Mouse (Mus musculus): ENCODE measurements around the gene Vmn1r86. TPM values are rescaled to one million over a fixed set of nuclear protein-coding genes. Genes with fewer than 3 reads are reported as not detected.
"Not testable (repeated sequence)": the region's sequence is repeated elsewhere in the genome, so short reads cannot be mapped to it uniquely, and the experiment has no call there.

The Vmn1r86 gene
- not detected for total RNA-seq (2021)
- long read RNA-seq, experiment 1, result 0 reads
- long read RNA-seq, experiment 2, result 0 reads

DNA sequence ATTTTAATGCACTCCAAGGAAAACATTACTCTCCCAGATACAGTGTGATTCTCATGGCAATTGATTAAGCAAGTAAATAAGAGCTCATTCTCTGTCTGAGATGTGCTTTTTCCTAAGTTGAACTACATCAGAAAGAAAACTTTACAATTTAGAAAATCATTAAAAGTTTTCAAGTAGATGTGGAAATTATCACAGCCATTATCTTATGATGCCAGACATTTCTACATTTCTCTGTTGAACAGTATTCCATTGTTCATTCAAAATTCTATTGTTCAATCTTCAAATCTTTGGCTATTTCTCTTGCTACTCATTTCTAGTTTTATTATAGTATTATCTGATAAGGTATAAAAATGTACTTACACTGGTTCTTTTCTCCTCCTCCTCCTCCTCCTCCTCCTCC lies at the start of gene Vmn1r86:
Vmn1r86 (minus strand) TSS at position 101 of the 400 bp plus-strand sequence.
- Histone ChIP-seq H3K4me3 (no peak within 1 kb of the TSS), H3K27ac (no peak within 1 kb of the TSS)
- TF ChIP-seq CTCF (conservative IDR thresholded peaks at IDR 0.05), result no peak
- DNase-seq (ENCODE audit: low spot score in 2 of 2), result no peak

DNA sequence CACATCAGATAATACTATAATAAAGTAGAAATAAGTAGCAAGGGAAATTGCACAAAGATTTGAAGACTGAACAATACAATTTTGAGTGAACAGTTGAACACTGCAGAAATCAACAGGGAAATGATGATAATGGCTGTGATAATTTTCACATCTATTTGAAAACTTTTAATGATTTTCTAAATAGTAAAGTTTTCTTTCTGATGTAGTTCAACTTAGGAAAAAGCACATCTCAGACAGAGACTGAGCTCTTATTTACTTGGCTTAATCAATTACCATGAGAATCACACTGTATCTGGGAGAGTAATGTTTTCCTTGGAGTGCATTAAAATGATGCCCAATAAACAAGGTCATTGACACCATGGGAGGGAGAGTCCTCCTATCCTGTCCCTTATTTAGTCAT lies 39.6 kb upstream of the Vmn1r86 start, which contains the start of gene Vmn1r88:
Vmn1r88 (plus strand) TSS at position 301 of the 400 bp plus-strand sequence.
- Histone ChIP-seq H3K27ac (no peak within 1 kb of the TSS), H3K4me3 (no peak within 1 kb of the TSS)
- TF ChIP-seq CTCF (conservative IDR thresholded peaks at IDR 0.05), result no peak
- no peak for DNase-seq (ENCODE audit: low spot score in 2 of 2)

DNA sequence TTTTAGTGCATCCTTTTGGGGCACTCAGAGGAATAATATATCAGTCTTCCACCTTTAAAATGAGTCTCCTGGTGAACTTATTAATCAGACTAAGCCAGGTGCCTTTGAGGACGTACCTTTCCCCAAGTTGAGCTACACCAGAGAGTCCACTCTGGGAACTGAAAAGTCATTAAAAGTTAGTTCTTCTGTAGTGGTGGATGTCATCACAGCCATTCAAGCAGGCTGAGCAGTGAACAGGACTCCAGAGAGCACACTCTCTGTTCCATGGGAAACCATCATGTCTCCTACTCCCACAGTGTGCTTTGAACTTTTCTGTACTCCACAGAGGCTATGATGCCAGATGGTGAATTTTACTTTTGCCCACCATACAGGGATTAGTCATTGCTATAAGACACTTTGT lies 20.3 kb upstream of the Vmn1r86 start, which contains the start of gene Vmn1r87:
Vmn1r87 (minus strand) TSS at position 101 of the 400 bp plus-strand sequence.
- DNase-seq (ENCODE audit: low spot score in 2 of 2), result no peak
- no peak within 1 kb of the TSS for H3K4me3 ChIP-seq
- no peak for TF ChIP-seq CTCF (conservative IDR thresholded peaks at IDR 0.05)
- no peak within 1 kb of the TSS for H3K27ac ChIP-seq

DNA sequence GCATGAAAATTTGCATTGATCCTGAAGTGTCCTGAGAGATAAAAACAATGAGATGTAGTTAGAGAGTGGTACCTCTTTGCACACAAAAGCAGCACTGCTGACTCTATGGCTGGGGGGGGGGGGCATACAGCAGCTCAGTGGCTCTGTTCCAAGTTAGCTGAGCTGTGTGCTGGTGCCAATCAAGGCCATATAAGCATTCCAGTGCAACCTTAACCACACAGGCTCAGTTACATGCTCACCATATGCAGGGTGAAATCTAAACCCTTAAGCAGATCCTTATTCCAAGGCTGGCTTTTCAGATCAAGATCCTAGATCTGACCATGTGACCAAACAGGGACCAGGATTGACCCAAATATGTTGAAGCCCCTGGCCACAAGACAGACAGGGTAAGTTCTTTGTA lies 17.6 kb upstream of the Vmn1r86 start:
- no peak for DNase-seq (ENCODE audit: low spot score in 2 of 2)
- H3K4me3 ChIP-seq, result no peak overlapping the region
- no peak for TF ChIP-seq CTCF (conservative IDR thresholded peaks at IDR 0.05)
- no peak overlapping the region for H3K27ac ChIP-seq

DNA sequence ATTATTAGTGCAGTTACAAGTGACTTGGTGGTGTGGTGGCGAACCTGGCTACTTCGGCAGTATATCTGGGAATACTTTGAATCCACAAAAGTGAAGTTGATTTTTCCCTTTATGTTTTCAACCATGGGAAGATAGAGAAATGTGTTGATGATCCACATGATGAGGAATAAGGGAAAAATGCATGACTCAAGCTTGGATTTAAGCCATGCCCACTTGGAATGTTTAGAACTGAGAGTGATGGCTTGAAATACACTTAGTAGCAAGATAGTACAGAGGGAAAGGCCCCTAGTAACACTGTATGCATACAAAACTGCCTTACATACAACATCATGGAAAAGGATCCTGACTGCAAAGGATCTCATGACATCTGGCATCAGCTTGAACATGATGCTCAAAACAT lies 12.1 kb upstream of the Vmn1r86 start:
- no peak for TF ChIP-seq CTCF (conservative IDR thresholded peaks at IDR 0.05)
- H3K27ac ChIP-seq, result no peak overlapping the region
- no peak overlapping the region for H3K4me3 ChIP-seq
- no peak for DNase-seq (ENCODE audit: low spot score in 2 of 2)

DNA sequence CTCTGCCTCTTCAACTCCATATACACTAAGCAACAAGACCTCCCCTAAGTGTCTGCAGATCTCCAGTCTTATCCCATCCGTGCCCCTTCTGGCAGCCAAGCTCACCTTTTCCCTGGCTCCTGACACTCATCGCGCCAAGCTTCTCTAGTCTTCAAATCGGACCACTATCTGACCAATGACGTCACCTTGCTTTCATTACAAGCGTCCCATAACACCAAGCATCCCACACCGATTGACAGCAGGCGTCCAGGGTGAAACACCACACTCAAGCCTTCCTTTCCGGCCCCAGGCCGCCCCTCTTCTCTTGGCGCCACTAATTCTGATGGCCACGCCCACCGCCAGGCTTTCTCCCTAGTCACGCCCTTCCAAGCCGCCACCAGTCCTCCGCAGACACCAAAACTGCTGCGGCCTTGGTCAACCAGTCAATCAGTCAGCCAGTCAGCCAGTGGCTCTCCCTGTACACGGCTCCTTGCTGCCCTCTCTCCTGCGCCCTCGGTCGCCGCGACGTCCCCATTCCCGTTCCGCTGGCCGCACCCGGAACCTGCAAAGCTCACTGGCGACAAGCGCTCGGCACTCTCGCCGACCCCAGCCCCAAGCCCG lies 3.9 kb upstream of the Vmn1r86 start:
- H3K27ac ChIP-seq; DNase-seq (ENCODE audit: low spot score in 2 of 2); H3K4me3 ChIP-seq: not testable (repeated sequence)

DNA sequence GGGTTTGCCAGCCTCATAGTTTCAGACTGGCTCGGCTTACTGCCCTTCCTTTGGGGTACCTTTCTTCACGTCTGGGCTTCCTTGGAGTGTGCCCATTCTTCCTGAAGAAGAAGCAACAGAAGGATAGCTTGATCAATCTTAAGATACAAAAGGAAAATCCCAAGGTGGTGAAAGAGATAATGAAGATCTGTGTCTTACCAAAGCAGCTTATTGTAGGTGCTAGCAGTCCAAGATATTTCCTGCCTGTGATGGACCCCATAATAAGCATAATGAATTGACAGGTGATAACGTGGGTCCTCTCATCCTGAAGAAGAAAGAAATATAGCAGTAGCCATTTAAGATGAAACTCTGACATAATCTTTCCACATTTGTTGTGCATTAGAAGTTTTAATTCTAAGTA lies 24.6 kb downstream of the Vmn1r86 start, which contains the start of gene Vmn1r85:
Vmn1r85 (minus strand) TSS at position 101 of the 400 bp plus-strand sequence.
- H3K27ac ChIP-seq, result no peak within 1 kb of the TSS
- no peak for TF ChIP-seq CTCF (conservative IDR thresholded peaks at IDR 0.05)
- no peak within 1 kb of the TSS for H3K4me3 ChIP-seq
- DNase-seq (ENCODE audit: low spot score in 2 of 2), result no peak

DNA sequence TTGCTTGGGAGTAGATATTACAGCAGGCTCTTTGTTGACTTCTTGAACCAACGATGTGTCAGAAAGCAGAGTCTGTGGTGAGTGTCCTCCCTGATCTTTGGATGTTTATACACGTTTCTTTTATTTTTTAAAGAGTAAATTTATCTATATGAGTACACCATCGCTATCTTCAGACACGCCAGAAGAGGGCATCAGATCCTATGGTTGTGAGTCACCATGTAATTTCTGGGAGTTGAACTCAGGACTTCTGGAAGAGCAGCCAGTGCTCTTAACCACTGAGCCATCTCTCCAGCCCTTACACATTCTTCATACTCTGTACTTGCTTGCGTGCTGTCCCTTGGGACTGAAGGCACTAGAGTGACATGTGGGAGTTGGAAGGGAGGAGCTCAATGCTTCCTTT lies 47.4 kb downstream of the Vmn1r86 start:
- Histone ChIP-seq H3K27ac (no peak overlapping the region), H3K4me3 (no peak overlapping the region)
- peak; percentile 47 for TF ChIP-seq CTCF (conservative IDR thresholded peaks at IDR 0.05)
- no peak for DNase-seq (ENCODE audit: low spot score in 2 of 2)

DNA sequence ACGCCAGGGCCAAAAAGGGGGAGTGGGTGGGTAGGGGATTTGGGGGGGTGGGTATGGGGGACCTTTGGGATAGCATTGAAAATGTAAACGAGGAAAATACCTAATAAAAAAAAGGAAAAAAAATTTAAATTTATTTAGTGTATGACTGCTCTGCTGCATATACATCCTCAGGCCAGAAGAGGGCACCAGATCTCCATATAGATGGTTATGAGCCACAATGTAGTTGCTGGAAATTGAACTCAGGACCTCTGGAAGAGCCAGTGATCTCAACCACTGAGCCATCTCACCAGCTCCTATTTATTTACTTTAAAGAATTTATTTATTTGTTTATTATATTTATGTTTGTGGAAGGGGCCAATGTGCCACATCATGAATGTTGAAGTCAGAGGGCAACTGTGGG lies 56.3 kb downstream of the Vmn1r86 start:
- not testable (repeated sequence) for H3K4me3 ChIP-seq; DNase-seq (ENCODE audit: low spot score in 2 of 2); H3K27ac ChIP-seq
- TF ChIP-seq CTCF (conservative IDR thresholded peaks at IDR 0.05), result peak; percentile 66

DNA sequence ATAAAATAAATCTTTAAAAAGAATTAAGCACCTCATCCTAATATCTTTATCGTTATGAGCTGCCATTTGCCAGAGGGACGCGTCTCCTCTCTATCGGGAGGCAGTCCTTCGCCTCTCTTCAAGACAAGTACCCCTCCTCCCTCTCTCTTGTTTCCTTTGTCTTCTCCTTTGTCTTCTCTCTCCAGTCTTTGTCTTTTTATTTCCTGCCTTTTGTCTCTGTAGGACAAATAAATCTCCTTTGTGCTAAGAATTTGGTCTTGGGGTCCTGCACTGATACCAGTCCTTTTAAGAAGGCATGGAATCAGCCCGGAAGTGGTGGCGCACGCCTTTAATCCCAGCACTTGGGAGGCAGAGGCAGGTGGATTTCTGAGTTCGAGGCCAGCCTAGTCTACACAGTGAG lies 60.2 kb downstream of the Vmn1r86 start:
- H3K4me3 ChIP-seq, result no peak overlapping the region
- DNase-seq (ENCODE audit: low spot score in 2 of 2), result no peak
- no peak for TF ChIP-seq CTCF (conservative IDR thresholded peaks at IDR 0.05)
- no peak overlapping the region for H3K27ac ChIP-seq

DNA sequence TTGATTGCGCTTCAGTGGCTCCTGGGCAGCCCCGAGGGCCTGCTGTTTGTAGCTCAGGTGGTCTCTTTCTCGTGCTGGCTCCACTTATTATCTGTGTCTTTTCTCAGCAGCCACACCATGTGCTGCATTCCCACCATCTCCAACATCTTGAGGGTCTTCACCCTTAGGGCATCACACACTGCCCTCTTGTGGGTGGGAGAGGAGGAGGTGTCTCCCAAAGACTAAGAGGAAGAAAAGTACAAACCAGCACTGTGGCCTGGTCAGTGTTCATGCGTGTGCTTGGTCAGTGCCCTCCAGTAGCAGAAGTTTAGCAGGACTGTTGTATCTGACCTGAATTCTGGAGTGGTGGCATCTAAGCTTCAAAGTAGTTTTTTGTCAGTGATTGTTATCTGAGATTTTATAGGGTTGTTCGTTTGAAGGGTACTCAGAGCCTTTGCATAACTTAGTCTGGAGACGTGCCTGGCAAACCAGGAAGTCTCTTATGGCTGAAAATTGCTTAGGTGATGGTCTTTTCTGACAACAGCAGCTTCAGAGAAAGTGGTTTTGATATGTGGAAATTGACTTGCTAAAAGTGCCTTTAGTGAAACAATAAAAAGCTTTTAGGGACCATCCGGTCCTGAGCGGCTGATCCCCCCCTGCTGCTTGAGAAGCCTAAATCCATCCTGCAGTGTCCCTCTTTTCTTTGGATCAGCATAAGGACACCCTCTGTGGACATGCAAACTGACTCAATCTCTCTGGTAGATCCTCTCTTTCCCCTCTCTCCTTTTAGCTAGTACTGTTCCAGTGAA lies 62.6 kb downstream of the Vmn1r86 start:
- no peak for DNase-seq (ENCODE audit: low spot score in 2 of 2)
- Histone ChIP-seq H3K27ac (no peak overlapping the region), H3K4me3 (no peak overlapping the region)
- peak; percentile 47 for TF ChIP-seq CTCF (conservative IDR thresholded peaks at IDR 0.05)

DNA sequence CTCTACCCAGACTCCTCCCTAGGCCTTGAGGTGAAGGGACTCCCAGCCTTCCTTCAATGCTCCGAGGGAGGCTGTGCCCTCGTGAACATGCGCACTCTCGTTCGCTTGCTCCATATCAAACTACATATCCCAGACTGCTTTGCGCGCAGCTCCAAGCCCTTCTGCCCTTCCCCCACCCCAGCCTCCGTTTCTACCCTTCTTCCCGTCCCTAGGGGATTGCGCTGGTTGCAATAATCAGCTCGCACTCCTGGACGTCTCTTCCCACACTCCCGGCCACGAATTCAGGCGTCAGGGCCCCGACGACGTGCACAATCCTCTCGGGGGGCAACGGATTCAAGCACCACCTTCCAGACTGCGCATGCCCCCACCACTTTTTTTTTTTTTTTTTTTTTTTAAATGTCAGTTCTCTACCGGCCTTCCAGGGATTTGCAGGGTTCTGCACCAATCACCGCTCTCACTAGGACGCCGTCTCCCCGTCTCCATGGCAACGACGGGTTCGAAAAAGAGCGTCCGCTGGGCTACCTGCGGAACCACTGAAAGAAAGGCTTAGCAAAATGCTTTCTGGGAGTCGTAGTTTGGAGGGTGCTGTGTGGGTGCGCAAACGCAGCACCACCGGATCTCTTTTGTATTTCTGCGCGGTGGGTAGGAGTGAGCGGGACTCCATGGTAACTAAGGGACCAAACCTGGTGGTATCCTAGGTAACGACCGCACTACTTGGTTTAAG lies 65.3 kb downstream of the Vmn1r86 start, which contains the start of gene Mzf1:
Mzf1 (minus strand) TSS at position 478 of the 724 bp plus-strand sequence.
- peak; percentile 31; the same call in 1 of the 2 replicates for TF ChIP-seq CTCF (conservative IDR thresholded peaks at IDR 0.05)
- H3K27ac ChIP-seq, result peak within 1 kb of the TSS; percentile 99
- DNase-seq (ENCODE audit: low spot score in 2 of 2), result peak; percentile 94 to 98
- peak within 1 kb of the TSS; percentile 84 for H3K4me3 ChIP-seq

DNA sequence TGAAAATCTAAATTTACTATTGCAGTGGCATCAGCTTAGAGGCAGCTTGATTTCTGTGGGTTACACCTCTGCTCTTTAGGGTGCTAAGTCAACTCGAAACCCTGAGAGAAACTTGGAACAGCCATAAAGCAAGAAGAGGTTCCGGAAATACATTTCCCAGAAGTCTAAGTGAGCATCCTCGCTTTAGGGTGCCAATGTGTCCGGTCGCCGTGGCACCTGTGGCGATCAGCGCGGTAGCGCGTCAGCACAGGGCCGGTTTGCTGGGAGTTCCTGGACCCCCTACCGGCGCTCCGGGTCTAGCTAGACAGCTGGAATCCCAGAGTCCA lies 65.8 kb downstream of the Vmn1r86 start:
- TF ChIP-seq CTCF (conservative IDR thresholded peaks at IDR 0.05), result no peak
- H3K27ac ChIP-seq, result peak overlapping the region; percentile 99
- H3K4me3 ChIP-seq, result peak overlapping the region; percentile 84
- DNase-seq (ENCODE audit: low spot score in 2 of 2), result no peak

Measured in layer of hippocampus, adult 2 months (tissue).